Mouse (Mus musculus) adrenal gland, adult 2 months (tissue): Measurements from ENCODE around the gene CK137956. TPM values are rescaled to one million over a fixed set of nuclear protein-coding genes. Genes with fewer than 3 reads are reported as not detected.

Experiments
- DNase-seq: peaks from one replicate; pipeline ENCODE4 v3.0.0; 2021
- polyA plus RNA-seq: library from polyadenylated mRNA; depleted of rRNA; stranded (reverse); fragments of >200 nt; gene quantifications from 2 replicates; pipeline ENCODE4 v1.2.3, GENCODE M21; 2012; rRNA removed
- total RNA-seq, 2 experiments: library from RNA; stranded (reverse); gene quantifications; 2 replicates each; pipeline ENCODE4 v1.2.3; 2021

Gene CK137956
- total and polyA plus RNA-seq, 3 experiments = not detected

DNA sequence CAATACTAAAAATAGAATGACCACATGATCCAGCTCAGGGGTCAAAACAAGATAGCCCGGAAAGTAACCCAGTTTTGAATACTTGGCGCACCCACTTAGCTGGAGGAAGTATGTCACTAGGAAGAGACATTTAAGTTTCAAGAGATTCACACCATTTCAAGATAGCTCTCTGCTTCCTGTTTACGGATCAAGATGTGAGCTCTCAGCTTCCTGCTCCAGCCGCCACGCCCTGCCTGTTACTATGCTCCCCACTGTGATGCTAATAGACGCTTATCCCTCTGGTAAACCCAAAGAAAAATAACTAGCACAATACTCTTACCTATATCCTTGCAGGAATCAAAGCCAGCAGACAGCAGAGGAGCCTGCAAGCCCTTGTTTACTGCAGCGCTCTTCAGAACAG lies 57.2 kb downstream of the CK137956 start:
- no peak for DNase-seq

GRCm38 (mm10) chr4:127907151-127907550 lies 63.6 kb downstream of the CK137956 start:
- no peak for DNase-seq

GRCm38 (mm10) chr4:127903954-127904353 lies 66.8 kb downstream of the CK137956 start:
- DNase-seq = peak; percentile 9

DNA sequence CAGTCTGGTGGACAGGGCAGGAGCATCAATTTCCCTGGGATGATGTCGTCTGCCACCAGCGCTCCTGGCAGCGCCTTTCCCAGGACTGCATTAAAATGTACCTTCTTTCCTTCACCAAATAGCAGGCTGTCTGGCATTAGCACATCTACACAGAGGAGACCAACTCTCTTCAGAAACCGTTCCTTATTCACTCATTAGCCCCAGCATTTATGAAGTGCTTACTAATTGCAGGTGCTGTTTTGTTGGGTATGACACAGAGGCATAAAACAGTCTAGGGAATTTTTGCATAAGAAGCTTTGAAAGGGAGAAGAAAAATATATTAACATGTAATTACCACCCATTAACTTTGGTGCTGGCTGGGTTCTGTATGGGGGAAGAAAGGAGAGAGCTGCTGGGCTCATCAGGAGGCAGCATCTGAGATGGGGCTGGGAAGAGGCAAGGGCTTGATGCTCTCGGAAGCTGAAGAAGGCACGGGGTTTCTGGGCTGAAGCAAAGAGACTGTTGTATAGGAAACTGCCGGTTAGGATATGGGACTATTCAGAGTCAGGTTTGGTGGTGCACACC lies 69.8 kb downstream of the CK137956 start:
- DNase-seq = no peak

- peak; percentile 60 for DNase-seq
Measured at GRCm38 (mm10) chr4:127889071-127889470, 81.7 kb downstream of the CK137956 start.

DNA sequence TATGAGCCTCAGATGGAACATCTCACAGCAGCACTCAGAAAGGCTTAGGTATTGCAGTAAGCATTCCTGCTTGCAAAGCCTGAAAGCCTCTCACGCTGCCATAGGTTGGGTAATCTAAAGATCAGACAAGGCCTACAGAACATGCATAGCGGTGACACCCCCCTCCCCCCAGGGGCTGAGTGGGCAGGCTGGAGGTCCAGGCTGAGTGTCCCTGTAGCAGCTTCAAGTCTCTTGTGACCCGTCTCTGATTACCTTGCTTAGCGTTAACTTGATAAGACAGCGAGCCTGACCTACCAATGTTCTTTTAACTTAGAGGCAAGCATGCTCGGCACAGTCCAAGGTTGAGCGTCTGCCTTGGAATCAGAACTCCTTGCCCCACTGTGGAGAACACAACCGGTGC lies 91.8 kb downstream of the CK137956 start:
- DNase-seq = no peak

Other genes starting within 250 kb of the CK137956 start
- gene Csmd2, start 16.9 kb upstream of the CK137956 start, total RNA-seq = under 1 TPM; 0.21 to 0.49 TPM
- gene Csmd2, start 16.9 kb upstream of the CK137956 start, polyA plus RNA-seq = 1.1 and 1.9 TPM in 2 replicates